Mouse (Mus musculus) small intestine, adult 2 months (tissue): ENCODE measurements around the gene Chad.

ENCODE experiments used
- CTCF ChIP-seq: fragments of 200-500 bp; IDR thresholded peaks from 2 replicates; pipeline ENCODE4 v1.5.1; 2012; ENCODE audit warnings: low read depth, mild to moderate bottlenecking, control low read depth, inconsistent platforms, low read length, moderate library complexity, mixed read lengths; ENCODE audit not compliant: insufficient replicate concordance, insufficient read length; ENCODE audit errors: extremely low read depth
- POLR2A ChIP-seq: fragments of 200-500 bp; IDR thresholded peaks from 2 replicates; pipeline ENCODE4 v1.6.1; 2012; ENCODE audit warnings: low read depth, mild to moderate bottlenecking, control low read depth, inconsistent platforms, low read length, moderate library complexity

- no peak for TF ChIP-seq POLR2A
- TF ChIP-seq CTCF, result no peak
Measured at GRCm38 (mm10) chr11:94610744-94611740, 46.2 kb downstream of the Chad start.
